Mouse (Mus musculus) embryonic stem cell, embryonic (primary cell): Measurements from ENCODE around the gene Map9.
"Not testable (repeated sequence)": the region's sequence is repeated elsewhere in the genome, so short reads cannot be mapped to it uniquely, and the experiment has no call there.

Experiments
- CTCF ChIA-PET, 4 experiments: fragments of 300-600 bp in 2 of 4; fragments of 350-600 bp in 2 of 4; sonication (Branson Sonifier 250); formaldehyde crosslinking; loops; one replicate each; lab custom pipeline; 2022; ENCODE audit warnings: inconsistent platforms in 2 of 4; lab: Charles Lee
- POLR2A ChIA-PET, 4 experiments: fragments of 300-600 bp in 2 of 4; fragments of 350-600 bp in 2 of 4; sonication (Branson Sonifier 250); formaldehyde crosslinking; loops; one replicate each; lab custom pipeline; 2022; ENCODE audit warnings: antibody characterized with exemption in 4 of 4, inconsistent platforms in 1 of 4; lab: Charles Lee

The Map9 gene

DNA sequence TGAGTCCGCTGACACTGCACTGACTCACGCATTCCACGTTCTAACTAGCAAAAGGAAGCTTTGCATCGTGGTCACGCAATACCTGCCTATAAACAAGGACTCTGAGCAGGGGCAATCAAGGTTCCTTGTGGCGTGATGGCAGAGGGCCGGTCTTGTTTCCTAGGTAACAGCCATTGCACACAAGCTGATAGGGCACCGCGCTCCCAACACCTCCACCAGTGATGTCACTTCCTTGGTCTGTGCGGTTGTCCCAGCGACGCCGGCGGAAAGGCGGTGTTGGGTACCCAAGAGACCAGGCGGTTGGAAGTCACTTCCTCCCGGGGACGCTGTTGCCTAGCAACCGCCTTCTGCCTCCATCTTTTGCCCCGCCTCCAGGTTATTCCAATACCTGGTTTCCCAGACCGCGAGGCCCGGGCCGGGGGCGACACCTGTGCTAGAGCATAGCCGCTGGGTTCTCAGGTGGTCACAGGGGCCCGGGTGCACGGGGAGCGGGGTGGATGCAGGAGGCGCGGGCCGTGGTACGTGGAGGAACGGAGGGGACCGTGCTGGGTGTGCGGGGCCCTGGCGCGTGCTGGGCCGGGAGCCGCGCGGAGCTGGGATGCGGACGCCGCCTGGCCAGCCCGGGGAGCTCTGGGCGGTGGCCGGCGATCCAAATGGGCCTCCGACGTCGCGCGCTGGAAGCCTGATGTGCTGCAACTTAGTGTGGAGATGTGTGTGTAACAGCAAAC is at the start of gene Map9:
Gene Map9, plus strand, starts transcription at position 248 of the 728 bp plus-strand sequence.
- POLR2A ChIA-PET, result interaction anchor here in 1 of 4 experiments (0.6 to 1.0 kb wide), 2 partner anchors 11 to 18 kb away, joined by 3 to 4 read pairs; no protein-coding TSS in a partner anchor
- CTCF ChIA-PET, result interaction anchor here in 1 of 4 experiments (0.6 kb wide), 1 partner anchor 1957 kb away, joined by 12 read pairs; no protein-coding TSS in a partner anchor

DNA sequence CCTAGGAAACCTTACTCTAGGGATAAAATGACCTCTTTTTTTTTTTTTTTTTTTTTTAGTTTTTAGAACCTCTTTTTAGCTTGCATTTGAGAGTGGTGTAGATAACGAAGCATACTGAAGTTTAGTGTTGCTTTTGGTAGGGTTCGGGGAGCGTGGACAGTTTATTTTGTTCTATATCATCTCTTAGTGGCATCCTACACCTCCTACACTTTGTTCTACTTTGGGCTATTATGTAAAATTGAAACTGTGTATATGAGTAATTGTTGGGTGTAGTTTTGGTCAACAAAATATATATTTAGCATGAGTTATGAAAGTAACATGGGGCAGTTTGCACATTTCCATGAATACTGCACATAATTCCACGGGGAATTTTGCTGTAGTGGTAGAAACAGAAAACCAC is 42.1 kb upstream of the Map9 start:
- ChIA-PET CTCF (no interaction called here), POLR2A (no interaction called here)

GRCm38 (mm10) chr3:82326736-82327135 is 31.1 kb upstream of the Map9 start:
- POLR2A ChIA-PET, CTCF ChIA-PET: not testable (repeated sequence)

- POLR2A ChIA-PET, result no interaction called here
- CTCF ChIA-PET, result interaction anchor here in 1 of 4 experiments (0.6 kb wide), 1 partner anchor 371 kb away, joined by 3 read pairs; no protein-coding TSS in a partner anchor
These were observed 25.8 kb upstream of the Map9 start for GRCm38 (mm10) chr3:82332067-82332466.

DNA sequence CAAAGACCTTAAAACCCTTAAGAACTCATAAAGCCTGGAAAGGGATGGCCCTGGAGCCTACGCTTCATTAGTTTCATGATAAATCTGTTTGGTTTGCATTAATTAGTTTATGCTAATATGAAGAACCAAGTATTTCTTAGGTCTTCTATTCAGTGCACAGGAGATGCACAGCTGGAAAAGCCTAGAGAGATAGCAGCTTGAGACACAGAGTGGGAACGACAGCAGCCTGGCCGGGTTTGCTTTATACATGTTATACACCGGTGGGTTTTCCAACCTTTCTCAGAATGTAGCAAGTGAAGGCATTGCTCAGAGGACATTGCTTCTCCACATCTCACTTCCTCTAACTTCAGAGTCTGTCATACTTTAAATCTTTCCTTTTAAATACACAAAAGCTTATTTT is 25.3 kb upstream of the Map9 start:
- POLR2A ChIA-PET, result no interaction called here
- CTCF ChIA-PET, result interaction anchor here in 1 of 4 experiments (0.6 kb wide), 1 partner anchor 371 kb away, joined by 3 read pairs; no protein-coding TSS in a partner anchor

GRCm38 (mm10) chr3:82333128-82333969 is 24.5 kb upstream of the Map9 start:
- CTCF ChIA-PET, result interaction anchor here in 1 of 4 experiments (0.6 kb wide), 1 partner anchor 271 kb away, joined by 4 read pairs; no protein-coding TSS in a partner anchor
- POLR2A ChIA-PET, result no interaction called here

DNA sequence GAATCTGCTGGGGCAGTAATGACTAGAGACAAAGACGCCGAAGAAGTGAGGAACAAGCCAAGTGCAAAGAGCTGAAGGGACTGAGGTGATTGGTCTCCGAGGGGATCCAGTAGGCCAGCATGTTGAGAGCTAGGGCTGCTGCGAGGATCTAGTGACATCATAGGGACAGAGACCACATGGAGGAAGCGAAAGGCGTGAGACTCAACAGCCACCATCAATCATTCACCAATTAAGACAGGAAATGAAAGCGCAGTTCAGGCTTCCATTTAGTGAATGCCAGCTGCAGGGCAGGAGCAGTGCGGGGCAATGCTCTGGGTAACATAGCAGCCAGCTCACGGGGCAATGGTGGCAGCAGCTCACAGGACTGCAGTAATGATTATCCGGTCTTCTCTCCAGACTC is 17.7 kb upstream of the Map9 start:
- CTCF ChIA-PET, result no interaction called here
- POLR2A ChIA-PET, result interaction anchor here in 1 of 4 experiments (0.6 kb wide), 1 partner anchor 57 kb away, joined by 3 read pairs; no protein-coding TSS in a partner anchor

GRCm38 (mm10) chr3:82348277-82348860 is 9.5 kb upstream of the Map9 start:
- CTCF ChIA-PET, result no interaction called here
- POLR2A ChIA-PET, result no interaction called here

DNA sequence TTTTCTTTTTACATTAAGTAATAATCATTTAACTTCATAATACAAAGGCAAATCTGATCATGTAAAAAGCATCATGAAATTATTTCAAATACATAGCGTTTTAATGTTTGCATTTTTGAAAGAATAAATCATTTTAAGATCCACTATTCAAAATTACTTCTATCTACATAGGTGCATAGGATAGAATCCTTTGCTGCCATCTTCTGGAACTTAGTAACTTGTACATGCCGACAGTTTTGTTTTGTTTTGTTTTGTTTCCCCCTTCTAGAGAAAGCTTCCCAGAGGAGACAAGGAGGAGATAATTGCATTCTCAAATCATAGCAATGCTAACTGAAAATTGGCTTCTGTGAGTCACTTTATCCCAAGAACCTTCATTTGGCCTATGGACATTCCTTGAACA is 7.5 kb upstream of the Map9 start:
- POLR2A ChIA-PET, result no interaction called here

DNA sequence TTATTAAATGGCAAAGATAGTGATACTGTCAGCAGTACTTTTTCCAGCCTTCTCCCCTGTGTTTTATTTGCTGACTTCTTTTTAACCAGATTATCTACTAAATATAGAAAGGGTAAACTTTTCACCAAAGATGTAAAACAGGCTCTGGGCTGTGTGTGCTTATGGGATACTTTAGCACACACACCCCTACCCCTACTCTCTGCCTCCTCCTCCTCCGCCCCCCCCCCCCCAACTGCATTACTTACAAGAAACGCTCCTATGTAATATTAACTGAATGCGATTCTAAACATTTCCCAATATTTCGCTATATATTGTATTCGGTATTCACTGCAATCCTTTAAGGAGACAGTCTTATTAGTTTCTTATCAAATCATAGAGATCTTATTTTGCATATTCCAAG is 504 bp upstream of the Map9 start:
- POLR2A ChIA-PET, result interaction anchor here in 1 of 4 experiments (0.6 to 1.0 kb wide), 2 partner anchors 11 to 19 kb away, joined by 3 to 4 read pairs; no protein-coding TSS in a partner anchor
- CTCF ChIA-PET, result no interaction called here

More for the DNA sequence above, 7.5 kb upstream of the Map9 start:
- CTCF ChIA-PET, result no interaction called here

DNA sequence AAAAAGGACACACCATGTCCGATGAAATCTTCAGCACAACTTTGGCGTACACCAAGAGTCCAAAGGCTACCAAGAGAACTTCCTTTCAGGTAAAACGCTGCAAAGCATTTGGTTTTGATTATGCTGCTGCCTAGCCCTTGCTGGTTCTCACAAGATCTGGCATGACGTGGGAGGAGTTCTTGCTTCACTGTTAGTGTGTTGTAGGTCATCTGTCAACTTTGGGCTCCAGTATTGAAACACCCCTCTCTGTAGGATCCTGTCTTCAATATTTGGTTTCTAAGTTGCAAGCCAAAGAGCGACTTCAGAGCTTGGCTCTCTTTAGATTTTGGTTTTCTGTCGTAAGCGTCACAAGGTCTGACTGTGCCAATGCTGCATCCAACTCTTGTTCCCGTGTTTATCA is 1.2 kb downstream of the Map9 start:
- CTCF ChIA-PET, result no interaction called here

DNA sequence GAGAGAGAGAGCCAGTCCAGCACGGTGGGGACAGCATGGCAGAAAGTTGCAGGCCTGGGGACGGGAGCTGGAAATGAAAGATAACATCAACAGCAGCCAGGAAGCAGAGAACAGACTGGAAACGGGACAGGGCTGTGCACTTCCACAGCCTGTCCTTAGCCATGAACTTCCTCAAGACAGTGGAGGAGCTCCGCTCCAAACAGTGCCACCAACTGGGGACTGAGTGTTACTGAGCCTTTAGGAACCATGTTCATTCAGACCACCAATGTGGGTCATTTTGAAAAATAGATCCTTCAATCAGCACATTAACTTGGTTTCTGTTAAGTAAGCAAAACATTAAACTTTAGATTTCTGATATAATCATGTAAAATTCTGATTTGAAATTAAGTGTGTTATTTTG is 4.6 kb downstream of the Map9 start:
- ChIA-PET CTCF (interaction anchor here in 2 of 4 experiments (0.5 to 1.8 kb wide), 5 partner anchors 9 to 1004 kb away, joined by 3 to 4 read pairs (median 3); no protein-coding TSS in a partner anchor), POLR2A (no interaction called here)

More for the DNA sequence above, 1.2 kb downstream of the Map9 start:
- POLR2A ChIA-PET, result no interaction called here

- CTCF ChIA-PET, result interaction anchor here in 3 of 4 experiments (0.8 to 1.3 kb wide), 11 partner anchors 12 to 495 kb away, joined by 3 to 5 read pairs (median 3); no protein-coding TSS in a partner anchor
- POLR2A ChIA-PET, result no interaction called here
These were observed 6.7 kb downstream of the Map9 start for GRCm38 (mm10) chr3:82364505-82364904.

GRCm38 (mm10) chr3:82364988-82365387 is 7.1 kb downstream of the Map9 start:
- ChIA-PET CTCF (interaction anchor here (0.5 to 1.3 kb wide), 13 partner anchors 11 to 829 kb away, joined by 3 to 5 read pairs (median 3); no protein-coding TSS in a partner anchor), POLR2A (no interaction called here)

- ChIA-PET POLR2A (no interaction called here), CTCF (no interaction called here)
These were observed 11.4 kb downstream of the Map9 start for GRCm38 (mm10) chr3:82369063-82369860.

- ChIA-PET CTCF (interaction anchor here in 1 of 4 experiments (1.5 kb wide), 1 partner anchor 8 kb away, joined by 4 read pairs; no protein-coding TSS in a partner anchor), POLR2A (no interaction called here)
These were observed 12.7 kb downstream of the Map9 start for GRCm38 (mm10) chr3:82370439-82371011.

DNA sequence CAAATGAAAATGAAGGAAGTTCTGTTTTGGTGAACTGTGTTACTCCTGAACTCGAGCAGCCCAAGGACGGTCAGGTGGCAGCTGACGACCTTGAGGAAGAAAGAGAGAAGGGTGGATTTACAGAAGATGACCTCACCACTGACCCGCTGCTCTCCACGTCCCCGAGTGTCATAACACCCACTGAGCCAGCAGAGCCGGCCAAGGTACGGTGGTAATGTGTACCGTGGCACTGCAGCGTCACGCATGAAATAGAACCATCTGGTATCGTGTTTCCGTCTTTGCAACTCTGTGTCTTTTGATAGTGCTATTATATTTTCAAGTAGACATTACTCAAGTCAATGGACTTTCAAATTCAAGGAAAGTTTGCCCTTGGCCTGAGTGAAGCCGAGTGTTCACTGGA is 19.1 kb downstream of the Map9 start:
- ChIA-PET POLR2A (no interaction called here), CTCF (interaction anchor here in 1 of 4 experiments (0.8 kb wide), 1 partner anchor 12 kb away, joined by 3 read pairs; no protein-coding TSS in a partner anchor)

DNA sequence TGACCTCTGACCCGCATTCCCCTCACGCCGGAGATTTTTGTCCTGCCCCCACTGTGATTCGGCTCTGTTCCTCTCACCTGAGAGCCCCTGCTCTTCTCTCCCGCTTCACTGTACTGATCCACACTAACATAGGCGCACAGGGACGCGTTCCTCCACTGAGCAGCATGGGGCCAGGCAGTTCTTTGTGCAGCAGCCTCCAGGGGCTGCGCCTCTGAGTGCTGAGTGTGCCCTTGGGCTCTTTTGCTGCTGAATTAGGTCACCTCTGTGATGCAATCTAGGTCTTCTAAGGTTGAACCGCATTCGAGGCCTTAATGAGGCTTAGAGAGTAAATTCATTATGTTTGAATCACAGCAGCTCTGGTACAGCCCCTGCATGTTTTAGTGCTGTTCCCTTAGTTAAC is 24.5 kb downstream of the Map9 start:
- ChIA-PET CTCF (no interaction called here), POLR2A (interaction anchor here in 1 of 4 experiments (0.5 kb wide), 1 partner anchor 36 kb away, joined by 3 read pairs; no protein-coding TSS in a partner anchor)
